Mouse (Mus musculus): ENCODE results near the gene Brd4. TPM values are rescaled to one million over a fixed set of nuclear protein-coding genes. Genes with fewer than 3 reads are reported as not detected.

Brd4 gene
- polyA plus RNA-seq, 2 experiments, result 15.0 to 26.4 TPM

GRCm38 (mm10) chr17:32269151-32269550 is 15.4 kb downstream of the Brd4 start:
- H3K9me3 ChIP-seq (ENCODE audit: control insufficient read depth, low read length), result no peaks in the 10 kb centered on the region
- H3K36me3 ChIP-seq (replicated peaks; ENCODE audit: control insufficient read depth, insufficient read depth, low read depth), result no peaks in the 10 kb centered on the region; the same call in 1 of the 2 replicates
- H3K4me2 ChIP-seq (ENCODE audit: low read depth), result no peak overlapping the region
- WGBS (ENCODE audit: insufficient replicate concordance), result 68% methylated on average over 7 of the region's 7 CpGs
- no peak overlapping the region for H3K9ac ChIP-seq (replicated peaks)
- H3K4me1 ChIP-seq (replicated peaks; ENCODE audit: control insufficient read depth in 2 of 2, insufficient read depth in 2 of 2, low read length in 1 of 2), result peaks cover 2 to 7% of the 10 kb centered on the region in 2 experiments; a peak in 3 of 4 replicates
- no peak for TF ChIP-seq EP300 (IDR thresholded peaks at IDR 0.05; ENCODE audit: low read depth)
- TF ChIP-seq CTCF (IDR thresholded peaks at IDR 0.05; ENCODE audit: low read depth), result no peak
- H3K27me3 ChIP-seq (ENCODE audit: control insufficient read depth, insufficient read depth, low read length), result no peaks in the 10 kb centered on the region
- DNase-seq (ENCODE audit: low read depth in 3 of 3, low spot score in 3 of 3) (no peak), ATAC-seq (ENCODE audit: insufficient read depth) (no peak)
- H3K4me3 ChIP-seq (ENCODE audit: insufficient read depth in 1 of 2, low read depth in 2 of 2, low read length in 2 of 2), result no peak overlapping the region
- no peak overlapping the region for H3K27ac ChIP-seq

- Histone ChIP-seq H3K27me3 (ENCODE audit: control insufficient read depth, insufficient read depth, low read length) (no peaks in the 10 kb centered on the region), H3K36me3 (replicated peaks; ENCODE audit: control insufficient read depth, insufficient read depth, low read depth) (no peaks in the 10 kb centered on the region; the same call in 1 of the 2 replicates), H3K4me2 (ENCODE audit: low read depth) (no peak overlapping the region), H3K4me3 (ENCODE audit: insufficient read depth in 1 of 2, low read depth in 2 of 2, low read length in 2 of 2) (no peak overlapping the region), H3K9me3 (ENCODE audit: control insufficient read depth, low read length) (no peaks in the 10 kb centered on the region), H3K9ac (replicated peaks) (no peak overlapping the region), H3K27ac (no peak overlapping the region), H3K4me1 (replicated peaks; ENCODE audit: control insufficient read depth in 2 of 2, insufficient read depth in 2 of 2, low read length in 1 of 2) (peaks cover 2 to 7% of the 10 kb centered on the region in 2 experiments; a peak in 3 of 4 replicates)
- no peak for TF ChIP-seq CTCF (IDR thresholded peaks at IDR 0.05; ENCODE audit: low read depth)
- no peak for TF ChIP-seq EP300 (IDR thresholded peaks at IDR 0.05; ENCODE audit: low read depth)
- no peak for ATAC-seq (ENCODE audit: insufficient read depth)
- no peak for DNase-seq (ENCODE audit: low read depth in 3 of 3, low spot score in 3 of 3)
- 83% methylated on average over 3 of the region's 3 CpGs for WGBS (ENCODE audit: insufficient replicate concordance)
Observed at GRCm38 (mm10) chr17:32268540-32268960, 16.0 kb downstream of the Brd4 start.

- ATAC-seq (ENCODE audit: insufficient read depth) (no peak), DNase-seq (ENCODE audit: low read depth in 3 of 3, low spot score in 3 of 3) (no peak)
- H3K9ac ChIP-seq (replicated peaks), result no peak overlapping the region
- WGBS (ENCODE audit: insufficient replicate concordance), result 62% methylated on average over 2 of the region's 2 CpGs
- no peaks in the 10 kb centered on the region; the same call in 1 of the 2 replicates for H3K36me3 ChIP-seq (replicated peaks; ENCODE audit: control insufficient read depth, insufficient read depth, low read depth)
- H3K4me2 ChIP-seq (ENCODE audit: low read depth), result no peak overlapping the region
- H3K27me3 ChIP-seq (ENCODE audit: control insufficient read depth, insufficient read depth, low read length), result no peaks in the 10 kb centered on the region
- no peaks in the 10 kb centered on the region for H3K9me3 ChIP-seq (ENCODE audit: control insufficient read depth, low read length)
- no peak for TF ChIP-seq EP300 (IDR thresholded peaks at IDR 0.05; ENCODE audit: low read depth)
- no peak overlapping the region for H3K4me3 ChIP-seq (ENCODE audit: insufficient read depth in 1 of 2, low read depth in 2 of 2, low read length in 2 of 2)
- H3K27ac ChIP-seq, result no peak overlapping the region
- H3K4me1 ChIP-seq (replicated peaks; ENCODE audit: control insufficient read depth in 2 of 2, insufficient read depth in 2 of 2, low read length in 1 of 2), result peaks cover 2 to 7% of the 10 kb centered on the region in 2 experiments; a peak in 3 of 4 replicates
Observed at GRCm38 (mm10) chr17:32268096-32268495, 16.4 kb downstream of the Brd4 start.

DNA sequence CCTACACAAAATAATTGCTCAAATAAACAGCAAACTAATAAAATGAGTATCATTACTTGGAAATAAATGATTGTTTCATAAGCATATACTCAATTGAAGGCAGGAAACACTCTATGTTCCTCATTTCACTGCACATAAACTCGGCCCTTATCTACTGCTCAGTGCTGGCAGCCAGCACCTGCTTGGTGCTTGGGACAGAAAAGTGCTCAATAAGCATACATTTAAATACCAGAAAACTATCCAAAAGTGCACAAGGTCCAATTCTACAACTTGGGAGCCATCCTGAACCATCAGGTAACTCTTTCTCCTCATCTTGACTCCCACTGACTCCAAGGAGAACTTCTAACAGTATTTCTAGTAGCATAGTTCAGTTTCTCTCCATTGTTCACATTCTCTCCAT is 16.9 kb downstream of the Brd4 start:
- ATAC-seq (ENCODE audit: insufficient read depth), result no peak
- H3K27ac ChIP-seq, result no peak overlapping the region
- WGBS (ENCODE audit: insufficient replicate concordance), result 6% methylated on average over 1 of the region's 1 CpGs

GRCm38 (mm10) chr17:32263672-32264071 is 20.9 kb downstream of the Brd4 start:
- H3K9me3 ChIP-seq (ENCODE audit: control insufficient read depth, low read length), result no peaks in the 10 kb centered on the region
- no peaks in the 10 kb centered on the region for H3K27me3 ChIP-seq (ENCODE audit: control insufficient read depth, insufficient read depth, low read length)
- H3K27ac ChIP-seq, result no peak overlapping the region
- H3K9ac ChIP-seq (replicated peaks), result no peak overlapping the region; the same call in 1 of the 2 replicates
- DNase-seq (ENCODE audit: low read depth in 3 of 3, low spot score in 3 of 3) (no peak), ATAC-seq (ENCODE audit: insufficient read depth) (no peak)
- H3K4me3 ChIP-seq (ENCODE audit: insufficient read depth in 1 of 2, low read depth in 2 of 2, low read length in 2 of 2), result no peak overlapping the region
- TF ChIP-seq CTCF (IDR thresholded peaks at IDR 0.05; ENCODE audit: low read depth), result no peak
- TF ChIP-seq EP300 (IDR thresholded peaks at IDR 0.05; ENCODE audit: low read depth), result no peak
- H3K4me2 ChIP-seq (ENCODE audit: low read depth), result no peak overlapping the region
- H3K4me1 ChIP-seq (replicated peaks; ENCODE audit: control insufficient read depth in 2 of 2, insufficient read depth in 2 of 2, low read length in 1 of 2), result peaks cover 2 to 7% of the 10 kb centered on the region in 2 experiments; a peak in 3 of 4 replicates
- H3K36me3 ChIP-seq (replicated peaks; ENCODE audit: control insufficient read depth, insufficient read depth, low read depth), result no peaks in the 10 kb centered on the region
- 84% methylated on average over 2 of the region's 2 CpGs for WGBS (ENCODE audit: insufficient replicate concordance)

More for the DNA sequence above, 16.9 kb downstream of the Brd4 start:
- no peak for DNase-seq (ENCODE audit: low read depth in 3 of 3, low spot score in 3 of 3)
- no peaks in the 10 kb centered on the region for H3K27me3 ChIP-seq (ENCODE audit: control insufficient read depth, insufficient read depth, low read length)
- no peak overlapping the region for H3K4me2 ChIP-seq (ENCODE audit: low read depth)
- H3K36me3 ChIP-seq (replicated peaks; ENCODE audit: control insufficient read depth, insufficient read depth, low read depth), result no peaks in the 10 kb centered on the region; the same call in 1 of the 2 replicates
- H3K4me3 ChIP-seq (ENCODE audit: insufficient read depth in 1 of 2, low read depth in 2 of 2, low read length in 2 of 2), result no peak overlapping the region
- no peak for TF ChIP-seq EP300 (IDR thresholded peaks at IDR 0.05; ENCODE audit: low read depth)
- no peak for TF ChIP-seq CTCF (IDR thresholded peaks at IDR 0.05; ENCODE audit: low read depth)
- no peaks in the 10 kb centered on the region for H3K9me3 ChIP-seq (ENCODE audit: control insufficient read depth, low read length)
- no peak overlapping the region for H3K9ac ChIP-seq (replicated peaks)
- H3K4me1 ChIP-seq (replicated peaks; ENCODE audit: control insufficient read depth in 2 of 2, insufficient read depth in 2 of 2, low read length in 1 of 2), result peaks cover 2 to 7% of the 10 kb centered on the region in 2 experiments; a peak in 3 of 4 replicates
